Mouse (Mus musculus): ENCODE data around the gene Gfod2.
A peak's percentile ranks its signal among the peaks of the same experiment; 100 is the strongest.

The Gfod2 gene

GRCm38 (mm10) chr8:105758277-105759108 is at the start of gene Gfod2:
Gfod2 (minus strand) TSS chr8:105758664.
- H3K27me3 ChIP-seq (ENCODE audit: control insufficient read depth, insufficient read depth, low read length, poor library complexity, severe bottlenecking) = no peaks in the 10 kb centered on the region
- no peaks in the 10 kb centered on the region for H3K36me3 ChIP-seq (ENCODE audit: control insufficient read depth, insufficient read depth, low read length, poor library complexity, severe bottlenecking)
- peak; percentile 94 for DNase-seq (ENCODE audit: low read depth, low spot score)

DNA sequence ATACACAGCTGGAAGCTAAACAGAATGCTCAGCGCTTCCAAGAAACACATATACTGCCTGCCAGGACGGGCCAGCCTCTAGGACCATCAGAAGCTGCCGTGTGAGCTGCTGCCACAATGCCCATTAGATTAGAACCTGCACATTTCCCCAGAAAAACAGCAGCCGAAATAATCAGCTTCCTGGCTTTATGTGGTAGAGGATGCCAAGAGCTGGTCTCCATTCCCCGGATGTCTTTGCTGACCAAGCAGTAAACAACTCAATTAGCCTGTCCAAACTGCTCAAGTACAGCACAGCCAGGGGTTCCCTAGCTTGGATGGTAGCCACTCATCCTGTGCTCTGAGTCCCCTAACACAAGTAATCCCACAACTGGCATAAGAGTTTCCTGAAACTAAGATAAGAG is 49.3 kb upstream of the Gfod2 start:
- H3K27me3 ChIP-seq (ENCODE audit: control insufficient read depth, insufficient read depth, low read length, poor library complexity, severe bottlenecking) = no peaks in the 10 kb centered on the region
- no peak for DNase-seq (ENCODE audit: low read depth, low spot score)

GRCm38 (mm10) chr8:105805964-105806363 is 47.5 kb upstream of the Gfod2 start:
- Histone ChIP-seq H3K27me3 (ENCODE audit: control insufficient read depth, insufficient read depth, low read length, poor library complexity, severe bottlenecking) (no peaks in the 10 kb centered on the region), H3K36me3 (ENCODE audit: control insufficient read depth, insufficient read depth, low read length, poor library complexity, severe bottlenecking) (0 out of 2 replicates have a peak, but pooled peaks cover 4% of the 10 kb centered on the region)
- no peak for DNase-seq (ENCODE audit: low read depth, low spot score)

More for the DNA sequence above, 49.3 kb upstream of the Gfod2 start:
- peaks cover 4% of the 10 kb centered on the region; the same call in 1 of the 2 replicates for H3K36me3 ChIP-seq (ENCODE audit: control insufficient read depth, insufficient read depth, low read length, poor library complexity, severe bottlenecking)

DNA sequence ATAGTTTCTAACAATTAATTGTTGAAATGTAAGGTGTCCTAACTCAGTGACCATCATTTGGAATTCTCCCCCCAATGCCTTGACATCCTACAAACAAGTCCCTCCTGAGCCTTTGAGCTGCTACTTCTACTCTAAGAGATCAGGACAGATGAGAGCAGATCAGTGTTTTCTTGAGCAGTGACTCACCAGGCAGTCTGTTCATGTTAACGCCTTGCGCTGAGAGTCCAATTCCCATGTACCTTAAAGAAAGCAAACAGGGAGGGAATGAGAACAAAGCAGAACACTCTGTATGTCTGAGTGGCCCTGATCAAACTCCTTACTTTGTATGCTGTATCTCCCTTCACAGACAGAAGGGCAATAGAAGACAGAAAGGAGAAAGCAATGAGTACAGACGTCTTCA is 46.9 kb upstream of the Gfod2 start:
- Histone ChIP-seq H3K27me3 (ENCODE audit: control insufficient read depth, insufficient read depth, low read length, poor library complexity, severe bottlenecking) (no peaks in the 10 kb centered on the region), H3K36me3 (ENCODE audit: control insufficient read depth, insufficient read depth, low read length, poor library complexity, severe bottlenecking) (0 out of 2 replicates have a peak, but pooled peaks cover 4% of the 10 kb centered on the region)
- DNase-seq (ENCODE audit: low read depth, low spot score) = no peak

DNA sequence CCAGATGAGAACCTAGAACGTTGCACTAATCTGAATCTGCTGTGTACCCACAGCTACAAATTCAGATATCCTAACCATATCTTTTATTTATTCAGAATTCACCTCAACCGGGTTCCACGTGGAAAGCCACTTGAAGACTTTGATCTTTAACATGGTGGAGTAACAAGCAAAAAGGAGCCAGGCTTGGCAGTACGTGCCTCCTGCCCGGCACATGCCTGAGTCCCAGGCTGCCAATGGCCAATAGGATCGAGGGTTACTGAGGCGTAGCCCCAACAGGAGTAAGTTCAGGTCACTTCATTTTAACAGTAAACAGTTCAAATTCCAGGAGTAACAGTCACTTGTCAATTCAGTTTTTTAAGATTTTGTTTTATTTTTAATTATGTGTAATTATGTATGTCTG is 46.3 kb upstream of the Gfod2 start:
- no peaks in the 10 kb centered on the region for H3K27me3 ChIP-seq (ENCODE audit: control insufficient read depth, insufficient read depth, low read length, poor library complexity, severe bottlenecking)
- DNase-seq (ENCODE audit: low read depth, low spot score) = no peak

DNA sequence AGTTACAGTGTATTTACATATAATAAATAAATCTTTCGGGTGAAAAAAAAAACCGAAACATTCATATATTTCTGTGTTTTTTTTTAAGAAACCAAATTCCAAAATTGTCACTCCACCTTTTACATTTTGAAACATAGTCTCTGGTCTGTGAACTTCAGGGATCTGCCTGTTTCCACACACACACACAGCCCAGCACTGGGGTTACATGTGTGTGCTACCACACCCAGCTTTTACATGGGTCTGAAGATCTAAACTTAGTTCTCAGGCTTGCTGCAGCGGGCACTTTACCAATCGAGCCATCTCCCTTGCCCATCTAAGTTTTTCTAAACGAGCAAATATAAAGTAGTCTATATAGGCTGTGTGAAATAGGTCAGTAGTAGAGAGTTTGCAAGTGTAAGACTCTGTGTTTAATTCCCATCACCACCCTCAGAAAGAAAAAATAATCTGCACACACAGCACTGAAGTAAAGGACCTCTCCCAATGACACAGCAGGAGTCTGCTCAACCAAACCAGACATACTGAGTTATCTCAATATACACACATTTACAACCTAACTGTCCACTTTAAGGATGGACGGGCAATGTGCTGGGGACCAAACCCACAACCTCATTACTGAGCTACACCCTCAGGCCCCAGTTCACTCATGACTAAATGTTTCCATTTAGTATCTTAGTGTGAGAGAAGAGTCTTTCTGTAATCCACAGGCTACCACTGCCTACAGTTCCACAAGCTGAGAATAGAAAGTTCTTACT is 42.9 kb upstream of the Gfod2 start:
- Histone ChIP-seq H3K27me3 (ENCODE audit: control insufficient read depth, insufficient read depth, low read length, poor library complexity, severe bottlenecking) (no peaks in the 10 kb centered on the region), H3K36me3 (ENCODE audit: control insufficient read depth, insufficient read depth, low read length, poor library complexity, severe bottlenecking) (0 out of 2 replicates have a peak, but pooled peaks cover 4% of the 10 kb centered on the region)
- DNase-seq (ENCODE audit: low read depth, low spot score) = no peak

More for the DNA sequence above, 46.3 kb upstream of the Gfod2 start:
- 0 out of 2 replicates have a peak, but pooled peaks cover 4% of the 10 kb centered on the region for H3K36me3 ChIP-seq (ENCODE audit: control insufficient read depth, insufficient read depth, low read length, poor library complexity, severe bottlenecking)

- no peak for DNase-seq (ENCODE audit: low read depth, low spot score)
- H3K36me3 ChIP-seq (ENCODE audit: control insufficient read depth, insufficient read depth, low read length, poor library complexity, severe bottlenecking) = no peaks in the 10 kb centered on the region
- H3K27me3 ChIP-seq (ENCODE audit: control insufficient read depth, insufficient read depth, low read length, poor library complexity, severe bottlenecking) = no peaks in the 10 kb centered on the region
These were observed 40.8 kb upstream of the Gfod2 start for GRCm38 (mm10) chr8:105799091-105799812.

DNA sequence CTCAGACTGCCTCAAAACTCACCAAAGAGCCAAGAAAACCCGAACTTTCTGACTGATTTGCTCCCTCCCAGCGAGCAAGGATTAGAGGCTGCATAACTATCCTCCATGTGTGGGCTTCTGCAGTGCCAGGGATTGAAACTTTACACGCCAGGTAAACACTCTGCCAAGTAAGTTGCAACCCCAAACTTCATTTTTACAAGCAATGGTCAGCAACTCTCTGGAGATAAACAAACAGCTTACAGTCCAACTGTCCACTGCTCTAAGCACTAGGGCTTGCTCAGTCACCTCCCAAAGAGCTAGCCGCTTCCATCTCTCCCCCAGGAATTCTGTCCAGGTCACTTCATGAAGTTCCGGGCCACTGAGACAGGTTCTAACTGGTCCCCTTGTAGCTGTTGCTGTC is 39.9 kb upstream of the Gfod2 start:
- Histone ChIP-seq H3K27me3 (ENCODE audit: control insufficient read depth, insufficient read depth, low read length, poor library complexity, severe bottlenecking) (no peaks in the 10 kb centered on the region), H3K36me3 (ENCODE audit: control insufficient read depth, insufficient read depth, low read length, poor library complexity, severe bottlenecking) (no peaks in the 10 kb centered on the region)
- DNase-seq (ENCODE audit: low read depth, low spot score) = no peak

DNA sequence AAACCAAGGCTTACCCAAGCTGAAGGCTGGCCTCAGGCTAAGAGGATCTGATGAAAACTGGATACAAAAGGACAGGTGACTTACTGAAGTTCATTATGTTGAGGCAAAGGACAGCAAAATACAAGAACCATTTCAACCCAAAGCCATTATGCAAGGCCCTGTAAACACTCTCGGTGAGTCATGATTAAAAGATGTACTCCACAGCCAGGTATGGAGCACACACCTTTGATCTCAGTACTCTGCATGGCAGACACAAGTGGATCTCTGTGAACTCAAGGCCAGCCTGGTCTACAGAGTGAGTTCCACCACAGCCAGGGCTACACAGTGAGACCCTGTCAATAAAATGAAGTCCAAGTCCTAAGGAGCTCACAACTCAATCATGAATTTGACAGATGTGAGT is 37.3 kb upstream of the Gfod2 start:
- H3K36me3 ChIP-seq (ENCODE audit: control insufficient read depth, insufficient read depth, low read length, poor library complexity, severe bottlenecking) = no peaks in the 10 kb centered on the region
- H3K27me3 ChIP-seq (ENCODE audit: control insufficient read depth, insufficient read depth, low read length, poor library complexity, severe bottlenecking) = no peaks in the 10 kb centered on the region
- no peak for DNase-seq (ENCODE audit: low read depth, low spot score)

- Histone ChIP-seq H3K36me3 (ENCODE audit: control insufficient read depth, insufficient read depth, low read length, poor library complexity, severe bottlenecking) (no peaks in the 10 kb centered on the region), H3K27me3 (ENCODE audit: control insufficient read depth, insufficient read depth, low read length, poor library complexity, severe bottlenecking) (no peaks in the 10 kb centered on the region)
- DNase-seq (ENCODE audit: low read depth, low spot score) = no peak
These were observed 35.6 kb upstream of the Gfod2 start for GRCm38 (mm10) chr8:105794009-105794598.

GRCm38 (mm10) chr8:105793331-105793730 is 34.9 kb upstream of the Gfod2 start:
- no peak for DNase-seq (ENCODE audit: low read depth, low spot score)
- Histone ChIP-seq H3K36me3 (ENCODE audit: control insufficient read depth, insufficient read depth, low read length, poor library complexity, severe bottlenecking) (no peaks in the 10 kb centered on the region), H3K27me3 (ENCODE audit: control insufficient read depth, insufficient read depth, low read length, poor library complexity, severe bottlenecking) (no peaks in the 10 kb centered on the region)

DNA sequence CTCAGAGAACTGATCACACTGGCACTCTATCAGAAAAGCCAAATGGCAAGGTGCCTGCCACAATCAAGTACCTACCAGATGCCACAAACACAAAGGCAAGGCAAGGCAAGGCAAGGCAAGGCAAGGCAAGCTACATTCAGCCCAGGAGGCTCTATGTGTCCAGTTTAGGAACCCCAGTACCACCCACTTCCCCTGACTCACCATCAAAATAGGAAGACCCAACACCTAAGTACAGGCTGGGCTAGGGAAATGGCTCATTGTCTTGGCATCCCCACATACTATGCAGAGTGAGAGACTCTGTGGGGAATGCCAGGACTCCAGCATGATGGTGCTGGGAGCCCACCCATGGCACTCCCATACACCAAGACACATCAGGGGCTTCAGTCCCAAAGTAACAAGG is 31.2 kb upstream of the Gfod2 start:
- Histone ChIP-seq H3K27me3 (ENCODE audit: control insufficient read depth, insufficient read depth, low read length, poor library complexity, severe bottlenecking) (no peaks in the 10 kb centered on the region), H3K36me3 (ENCODE audit: control insufficient read depth, insufficient read depth, low read length, poor library complexity, severe bottlenecking) (no peaks in the 10 kb centered on the region)

DNA sequence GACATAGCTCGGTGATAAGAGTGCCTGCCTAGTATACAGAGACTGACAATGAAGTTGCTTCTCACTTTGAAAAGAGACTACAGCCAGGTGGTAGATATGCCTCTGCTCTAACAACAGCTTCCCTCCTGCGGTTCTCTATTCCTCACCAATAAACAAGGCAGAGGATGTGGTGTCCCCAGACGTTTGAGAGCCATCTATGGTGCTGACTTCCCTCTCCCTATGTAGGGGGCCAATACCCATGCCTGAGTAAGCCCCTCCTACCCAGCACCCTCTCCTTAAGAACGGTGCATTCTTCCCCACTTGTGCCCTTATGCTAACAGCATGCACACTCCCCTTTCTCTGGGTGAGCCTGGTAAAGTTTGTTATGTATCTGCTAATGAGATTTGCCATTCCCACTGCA is 30.5 kb upstream of the Gfod2 start:
- Histone ChIP-seq H3K27me3 (ENCODE audit: control insufficient read depth, insufficient read depth, low read length, poor library complexity, severe bottlenecking) (no peaks in the 10 kb centered on the region), H3K36me3 (ENCODE audit: control insufficient read depth, insufficient read depth, low read length, poor library complexity, severe bottlenecking) (no peaks in the 10 kb centered on the region)
- peak; percentile 30 for DNase-seq (ENCODE audit: low read depth, low spot score)

More for the DNA sequence above, 31.2 kb upstream of the Gfod2 start:
- no peak for DNase-seq (ENCODE audit: low read depth, low spot score)

- H3K36me3 ChIP-seq (ENCODE audit: control insufficient read depth, insufficient read depth, low read length, poor library complexity, severe bottlenecking) = no peaks in the 10 kb centered on the region
- peak; percentile 82 for DNase-seq (ENCODE audit: low read depth, low spot score)
- no peaks in the 10 kb centered on the region for H3K27me3 ChIP-seq (ENCODE audit: control insufficient read depth, insufficient read depth, low read length, poor library complexity, severe bottlenecking)
These were observed 29.8 kb upstream of the Gfod2 start for GRCm38 (mm10) chr8:105788241-105788640.

Measured in splenic B cell, adult 2 months (primary cell).